Mouse (Mus musculus): ENCODE measurements around the gene Cckbr.

Gene Cckbr

GRCm38 (mm10) chr7:105425424-105426043 is at the start of gene Cckbr:
Gene Cckbr, plus strand, starts transcription at chr7:105425731.
- peak; percentile 40 for DNase-seq (ENCODE audit: low spot score)

GRCm38 (mm10) chr7:105380329-105380728 is 45.2 kb upstream of the Cckbr start:
- DNase-seq (ENCODE audit: low spot score), result no peak

- no peak for DNase-seq (ENCODE audit: low spot score)
Measured at GRCm38 (mm10) chr7:105387696-105388095, 37.8 kb upstream of the Cckbr start.

- DNase-seq (ENCODE audit: low spot score), result no peak
Measured at GRCm38 (mm10) chr7:105390236-105390635, 35.3 kb upstream of the Cckbr start.

- no peak for DNase-seq (ENCODE audit: low spot score)
Measured at GRCm38 (mm10) chr7:105394606-105395005, 30.9 kb upstream of the Cckbr start.

- no peak for DNase-seq (ENCODE audit: low spot score)
Measured at GRCm38 (mm10) chr7:105395131-105395820, 30.3 kb upstream of the Cckbr start.

- no peak for DNase-seq (ENCODE audit: low spot score)
Measured at GRCm38 (mm10) chr7:105396126-105396525, 29.4 kb upstream of the Cckbr start.

GRCm38 (mm10) chr7:105399058-105399934 is 26.2 kb upstream of the Cckbr start:
- peak; percentile 29 for DNase-seq (ENCODE audit: low spot score)

- peak; percentile 99 for DNase-seq (ENCODE audit: low spot score)
Measured at GRCm38 (mm10) chr7:105399935-105400624, 25.5 kb upstream of the Cckbr start, which contains the start of gene Fam160a2. Gene Fam160a2, minus strand, starts transcription at chr7:105400054.

- no peak for DNase-seq (ENCODE audit: low spot score)
Measured at GRCm38 (mm10) chr7:105404268-105404667, 21.3 kb upstream of the Cckbr start, which contains the start of gene Cnga4. Gene Cnga4, plus strand, starts transcription at chr7:105404568.

GRCm38 (mm10) chr7:105406322-105406721 is 19.2 kb upstream of the Cckbr start:
- no peak for DNase-seq (ENCODE audit: low spot score)

- DNase-seq (ENCODE audit: low spot score), result peak; percentile 58
Measured at GRCm38 (mm10) chr7:105411874-105412632, 13.5 kb upstream of the Cckbr start.

- DNase-seq (ENCODE audit: low spot score), result no peak
Measured at GRCm38 (mm10) chr7:105414385-105414784, 11.1 kb upstream of the Cckbr start.

- no peak for DNase-seq (ENCODE audit: low spot score)
Measured at GRCm38 (mm10) chr7:105416529-105416928, 9.0 kb upstream of the Cckbr start.

GRCm38 (mm10) chr7:105418106-105418505 is 7.4 kb upstream of the Cckbr start:
- DNase-seq (ENCODE audit: low spot score), result no peak

- DNase-seq (ENCODE audit: low spot score), result no peak
Measured at GRCm38 (mm10) chr7:105420903-105421302, 4.6 kb upstream of the Cckbr start.

- DNase-seq (ENCODE audit: low spot score), result no peak
Measured at GRCm38 (mm10) chr7:105424368-105424767, 1.2 kb upstream of the Cckbr start.

- DNase-seq (ENCODE audit: low spot score), result no peak
Measured at GRCm38 (mm10) chr7:105426051-105426450, 520 bp downstream of the Cckbr start.

GRCm38 (mm10) chr7:105432058-105432457 is 6.5 kb downstream of the Cckbr start:
- no peak for DNase-seq (ENCODE audit: low spot score)

- no peak for DNase-seq (ENCODE audit: low spot score)
Measured at GRCm38 (mm10) chr7:105433859-105434258, 8.3 kb downstream of the Cckbr start.

GRCm38 (mm10) chr7:105434798-105435197 is 9.3 kb downstream of the Cckbr start:
- no peak for DNase-seq (ENCODE audit: low spot score)

All from embryo, embryonic 10 days (tissue).